Mouse (Mus musculus): ENCODE measurements around the gene Mief1.

- TF ChIP-seq CTCF (IDR thresholded peaks at IDR 0.05; ENCODE audit: low read depth) (no peak), EP300 (optimal IDR thresholded peaks at IDR 0.05) (no peak)
Measured at GRCm38 (mm10) chr15:80271858-80272396, 38.1 kb downstream of the Mief1 start.
